Mouse (Mus musculus) testis, adult 2 months (tissue): ENCODE measurements around the gene Olfr1359. TPM values are rescaled to one million over a fixed set of nuclear protein-coding genes. Genes with fewer than 3 reads are reported as not detected.
"Not testable (repeated sequence)": the region's sequence is repeated elsewhere in the genome, so short reads cannot be mapped to it uniquely, and the experiment has no call there.

Source experiments
- H3K27ac ChIP-seq: fragments of 200-500 bp; 2 replicates; pipeline ENCODE4 v1.5.1; 2012; ENCODE audit warnings: low read depth, low read length; ENCODE audit not compliant: control insufficient read depth, insufficient read depth
- H3K27me3 ChIP-seq: fragments of 200-500 bp; 2 replicates; pipeline ENCODE4 v1.6.1; 2012; ENCODE audit warnings: mild to moderate bottlenecking, low read length, moderate library complexity; ENCODE audit not compliant: control insufficient read depth, insufficient read depth
- H3K36me3 ChIP-seq: fragments of 200-500 bp; 2 replicates; pipeline ENCODE4 v1.6.1; 2012; ENCODE audit warnings: mild to moderate bottlenecking, low read length; ENCODE audit not compliant: control insufficient read depth, insufficient read depth
- H3K4me1 ChIP-seq: fragments of 200-500 bp; 2 replicates; pipeline ENCODE4 v1.6.1; 2012; ENCODE audit warnings: low read length; ENCODE audit not compliant: control insufficient read depth, insufficient read depth
- H3K4me3 ChIP-seq: fragments of 200-500 bp; 2 replicates; pipeline ENCODE4 v1.5.1; 2012; ENCODE audit warnings: low read depth, mild to moderate bottlenecking, low read length, moderate library complexity, mixed read lengths; ENCODE audit not compliant: control insufficient read depth
- CTCF ChIP-seq: fragments of 200-500 bp; IDR thresholded peaks from 2 replicates; pipeline ENCODE4 v1.5.1; 2012; ENCODE audit warnings: low read depth, mild to moderate bottlenecking, inconsistent platforms, low read length, moderate library complexity; ENCODE audit not compliant: control insufficient read depth, insufficient read depth, insufficient replicate concordance
- POLR2A ChIP-seq: fragments of 200-500 bp; IDR thresholded peaks from 2 replicates; pipeline ENCODE4 v1.6.1; 2012; ENCODE audit warnings: low read depth, mild to moderate bottlenecking, inconsistent platforms, low read length, moderate library complexity; ENCODE audit not compliant: control insufficient read depth
- polyA plus RNA-seq: library from polyadenylated mRNA; depleted of rRNA; stranded (reverse); fragments of >200 nt; gene quantifications from 2 replicates; pipeline ENCODE4 v1.2.3, GENCODE M21; 2012

The Olfr1359 gene
- polyA plus RNA-seq, 1 experiment, result 0.38 TPM

DNA sequence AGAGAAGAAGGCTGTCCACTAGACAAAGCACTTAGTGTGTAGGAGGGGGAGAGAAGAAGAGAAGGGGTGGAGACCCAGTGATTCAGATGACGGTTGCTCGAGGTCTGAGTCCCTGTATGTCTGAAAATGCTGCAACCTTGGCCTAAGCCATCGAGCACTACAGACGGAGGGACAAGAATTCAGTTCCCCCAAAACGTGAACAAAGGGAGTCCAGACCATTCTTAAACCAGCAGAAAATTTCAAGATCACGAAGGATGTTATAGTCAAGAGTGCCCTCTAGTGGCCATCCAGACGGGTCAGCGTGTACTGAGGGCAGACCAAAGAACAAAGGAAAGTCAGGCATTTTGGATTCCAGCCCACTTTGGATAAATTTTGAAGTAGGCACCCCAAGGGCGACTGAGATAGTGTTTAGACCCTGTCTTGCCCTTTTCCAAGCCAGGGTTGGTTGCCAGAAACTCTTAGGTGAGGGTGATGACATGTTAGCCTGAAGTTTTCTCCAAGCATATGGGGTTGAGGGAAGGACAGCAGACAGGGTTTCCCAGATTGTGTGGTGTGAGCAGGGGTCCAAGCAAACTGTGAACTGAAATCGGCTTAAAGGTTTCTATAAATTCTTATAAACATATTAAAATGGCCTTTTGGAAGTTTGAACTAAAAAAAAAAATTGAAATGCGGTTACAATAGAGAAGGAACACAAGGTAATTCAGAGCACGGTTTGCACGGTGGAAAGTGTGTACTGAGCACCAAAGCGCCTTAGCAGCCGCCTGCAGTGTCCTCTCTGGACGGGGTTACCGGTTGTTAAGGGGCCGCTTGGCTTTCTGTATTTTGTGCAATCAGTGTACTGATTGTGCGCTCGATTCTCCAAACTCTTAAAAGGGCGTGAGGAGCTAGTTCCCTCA lies 36.3 kb downstream of the Olfr1359 start:
- Histone ChIP-seq H3K4me3 (peak overlapping the region; percentile 63), H3K27ac (peak overlapping the region; percentile 80), H3K27me3 (no peaks in the 10 kb centered on the region), H3K4me1 (peaks cover 4% of the 10 kb centered on the region), H3K36me3 (no peaks in the 10 kb centered on the region)
- TF ChIP-seq POLR2A (no peak), CTCF (peak; percentile 29; the same call in 1 of the 2 replicates)

DNA sequence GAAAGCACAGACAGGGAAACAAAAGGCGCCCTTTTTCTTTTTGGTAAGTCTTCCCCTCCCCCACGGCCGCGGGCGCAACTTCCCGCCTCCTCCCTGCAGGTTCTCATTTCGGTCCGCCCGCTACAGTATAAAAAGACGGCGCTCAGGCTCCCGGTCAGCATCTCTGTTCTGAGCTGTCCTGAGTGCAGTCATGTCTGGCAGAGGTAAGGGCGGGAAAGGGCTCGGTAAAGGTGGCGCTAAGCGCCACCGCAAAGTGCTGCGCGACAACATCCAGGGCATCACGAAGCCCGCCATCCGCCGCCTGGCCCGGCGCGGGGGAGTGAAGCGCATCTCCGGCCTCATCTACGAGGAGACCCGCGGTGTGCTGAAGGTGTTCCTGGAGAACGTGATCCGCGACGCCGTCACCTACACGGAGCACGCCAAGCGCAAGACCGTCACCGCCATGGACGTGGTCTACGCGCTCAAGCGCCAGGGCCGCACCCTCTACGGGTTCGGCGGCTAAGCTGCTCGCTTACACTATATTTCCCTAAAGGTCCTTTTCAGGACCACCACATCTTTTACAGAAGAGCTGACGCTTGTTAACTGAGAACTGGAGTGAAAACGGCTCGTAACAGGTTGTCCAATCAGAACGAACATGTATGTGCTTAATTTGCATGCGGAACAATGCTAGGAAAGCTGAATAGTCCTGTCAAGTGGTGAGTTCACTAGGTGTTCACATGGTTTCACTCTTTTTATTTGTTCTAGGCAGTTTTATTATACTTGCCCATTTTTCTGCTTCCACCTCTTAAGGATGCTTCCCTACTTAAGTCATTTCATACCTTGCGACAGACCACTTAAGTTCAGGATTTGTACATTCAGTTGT lies 37.2 kb downstream of the Olfr1359 start, which contains the start of gene Hist1h4j:
Hist1h4j (plus strand) TSS at position 159 of the 862 bp plus-strand sequence.
- peak within 1 kb of the TSS; percentile 80 for H3K27ac ChIP-seq
- not testable (repeated sequence) for H3K27me3 ChIP-seq, H3K36me3 ChIP-seq, H3K4me1 ChIP-seq
- H3K4me3 ChIP-seq, result peak within 1 kb of the TSS; percentile 63
- TF ChIP-seq POLR2A, result peak; percentile 77

DNA sequence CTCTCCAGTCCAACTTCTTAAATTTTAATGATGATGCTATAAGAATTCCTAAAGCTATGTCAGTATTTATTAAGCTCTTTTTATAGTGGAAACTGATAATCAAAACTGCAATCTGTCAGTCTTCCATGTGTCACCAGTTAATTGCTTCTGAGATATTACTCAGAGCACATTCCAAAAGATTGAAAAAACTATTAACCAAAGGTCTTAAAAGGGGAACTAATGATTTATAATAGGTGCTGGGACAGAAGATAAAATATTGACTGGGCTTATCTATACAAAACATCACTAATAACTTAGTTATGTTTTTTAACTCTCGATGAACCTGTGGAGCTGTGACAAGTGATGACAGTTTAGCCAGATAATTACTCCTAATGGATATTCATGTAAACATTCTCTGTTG lies 47.1 kb downstream of the Olfr1359 start:
- Histone ChIP-seq H3K4me3 (no peak overlapping the region), H3K27me3 (no peaks in the 10 kb centered on the region), H3K4me1 (no peaks in the 10 kb centered on the region), H3K36me3 (no peaks in the 10 kb centered on the region), H3K27ac (no peak overlapping the region)
- TF ChIP-seq POLR2A, result no peak
- TF ChIP-seq CTCF, result no peak

DNA sequence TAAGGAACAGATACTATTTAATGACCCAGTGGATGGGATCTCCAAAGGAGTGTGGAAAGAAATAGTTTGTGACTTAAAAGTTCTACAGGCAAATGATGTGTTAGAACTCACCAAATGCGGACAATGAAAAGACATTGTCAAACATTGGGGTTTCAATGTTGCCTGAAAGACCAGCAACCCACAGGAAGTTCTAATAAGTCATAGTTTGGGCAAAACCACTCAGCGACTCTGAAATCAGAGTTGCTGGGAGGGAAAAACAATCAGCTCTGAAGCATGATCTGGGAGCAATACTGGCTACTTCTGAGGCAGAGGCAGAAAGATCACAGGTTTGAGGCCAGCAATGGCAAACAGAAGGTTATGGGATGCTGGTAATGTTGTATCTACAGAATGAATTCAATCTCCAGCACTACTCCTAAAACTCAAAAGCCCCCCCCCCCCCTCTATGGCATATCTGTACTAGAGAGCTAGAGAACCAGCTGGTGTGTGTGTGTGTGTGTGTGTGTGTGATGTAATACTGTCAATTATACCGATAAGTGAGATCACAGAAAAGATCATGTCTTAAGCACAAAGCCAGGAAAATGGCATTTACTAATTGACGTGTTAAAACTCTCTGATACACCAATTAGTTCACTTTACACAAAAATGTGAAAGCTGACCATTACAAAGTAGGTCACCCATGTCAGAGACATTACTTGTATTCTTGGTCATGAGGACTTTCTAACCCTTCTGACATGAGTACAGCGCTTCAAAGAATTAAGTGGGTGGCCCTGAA lies 51.7 kb downstream of the Olfr1359 start:
- Histone ChIP-seq H3K27me3 (no peaks in the 10 kb centered on the region), H3K4me1 (peaks cover 3% of the 10 kb centered on the region), H3K36me3 (no peaks in the 10 kb centered on the region), H3K4me3 (no peak overlapping the region), H3K27ac (peak overlapping the region; percentile 25)
- TF ChIP-seq POLR2A (no peak), CTCF (no peak)

DNA sequence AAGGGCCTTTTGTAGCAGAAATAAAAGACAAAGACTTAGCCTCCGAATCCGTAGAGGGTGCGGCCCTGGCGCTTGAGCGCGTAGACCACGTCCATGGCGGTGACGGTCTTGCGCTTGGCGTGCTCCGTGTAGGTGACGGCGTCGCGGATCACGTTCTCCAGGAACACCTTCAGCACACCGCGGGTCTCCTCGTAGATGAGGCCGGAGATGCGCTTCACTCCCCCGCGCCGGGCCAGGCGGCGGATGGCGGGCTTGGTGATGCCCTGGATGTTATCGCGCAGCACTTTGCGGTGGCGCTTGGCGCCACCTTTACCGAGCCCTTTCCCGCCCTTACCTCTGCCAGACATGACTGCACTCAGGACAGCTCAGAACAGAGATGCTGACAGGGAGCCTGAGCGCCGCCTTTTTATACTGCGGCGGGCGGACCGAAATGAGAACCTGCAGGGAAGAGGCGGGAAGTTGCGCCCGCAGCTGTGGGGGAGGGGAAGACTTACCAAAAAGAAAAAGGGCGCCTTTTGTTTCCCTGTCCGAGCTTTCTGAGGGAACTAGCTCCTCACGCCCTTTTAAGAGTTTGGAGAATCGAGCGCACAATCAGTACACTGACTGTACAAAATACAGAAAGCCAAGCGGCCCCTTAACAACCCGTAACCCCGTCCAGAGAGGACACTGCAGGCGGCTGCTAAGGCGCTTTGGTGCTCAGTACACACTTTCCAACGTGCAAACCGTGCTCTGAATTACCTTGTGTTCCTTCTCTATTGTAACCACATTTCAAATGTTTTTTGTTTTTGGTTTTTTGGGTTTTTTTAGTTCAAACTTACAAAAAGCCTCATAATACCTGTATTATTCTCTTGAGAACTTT lies 52.5 kb downstream of the Olfr1359 start, which contains the start of gene Hist1h4k:
Hist1h4k (minus strand) TSS at position 347 of the 859 bp plus-strand sequence.
- not testable (repeated sequence) for H3K27me3 ChIP-seq, H3K36me3 ChIP-seq, H3K4me1 ChIP-seq
- peak; percentile 74 for TF ChIP-seq POLR2A
- H3K4me3 ChIP-seq, result peak within 1 kb of the TSS; percentile 42
- peak within 1 kb of the TSS; percentile 65 for H3K27ac ChIP-seq

DNA sequence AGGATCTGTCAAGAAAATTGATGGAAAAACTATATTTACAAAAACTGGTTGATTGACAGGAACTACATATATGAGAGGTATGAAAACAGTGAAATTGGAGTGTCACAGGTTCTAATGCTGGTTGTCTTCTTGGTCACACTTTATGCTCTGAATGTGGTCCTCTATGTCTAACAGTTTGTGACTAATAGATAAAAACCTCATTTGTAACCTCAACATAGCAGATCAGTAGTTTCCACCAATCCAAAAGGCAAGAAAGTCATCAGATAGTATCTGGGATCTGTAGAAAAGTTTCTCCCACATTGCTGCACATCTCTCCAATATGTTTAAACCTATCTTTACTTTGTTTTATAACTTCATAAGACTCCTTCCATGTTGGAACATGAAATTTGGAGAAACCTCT lies 53.5 kb downstream of the Olfr1359 start:
- no peak overlapping the region for H3K27ac ChIP-seq
- no peak overlapping the region for H3K4me3 ChIP-seq
- H3K4me1 ChIP-seq, result peaks cover 3% of the 10 kb centered on the region
- H3K27me3 ChIP-seq, result no peaks in the 10 kb centered on the region
- no peak for TF ChIP-seq POLR2A
- no peak for TF ChIP-seq CTCF
- H3K36me3 ChIP-seq, result no peaks in the 10 kb centered on the region
